Mouse (Mus musculus): ENCODE measurements around the gene Pcnx. TPM values are rescaled to one million over a fixed set of nuclear protein-coding genes. Genes with fewer than 3 reads are reported as not detected.

The Pcnx gene
- polyA plus RNA-seq, 1 experiment from 2014 or later: 12.1 TPM

GRCm38 (mm10) chr12:81915176-81915950 lies 55.5 kb downstream of the Pcnx start:
- H3K4me2 ChIP-seq (replicated peaks): no peak overlapping the region
- peaks cover 34% of the 10 kb centered on the region for H3K36me3 ChIP-seq
- H3K27me3 ChIP-seq: no peaks in the 10 kb centered on the region
- H3K9ac ChIP-seq (replicated peaks): no peak overlapping the region
- ATAC-seq (ENCODE audit: low FRiP score, low read depth): no peak
- 61% methylated on average over 2 of the region's 2 CpGs for WGBS
- no peaks in the 10 kb centered on the region for H3K9me3 ChIP-seq
- H3K4me1 ChIP-seq: no peaks in the 10 kb centered on the region
- no peak overlapping the region for H3K4me3 ChIP-seq
- H3K27ac ChIP-seq (replicated peaks): no peak overlapping the region

- Histone ChIP-seq H3K4me2 (replicated peaks) (no peak overlapping the region), H3K27me3 (no peaks in the 10 kb centered on the region), H3K9ac (replicated peaks) (no peak overlapping the region), H3K9me3 (no peaks in the 10 kb centered on the region), H3K27ac (replicated peaks) (no peak overlapping the region), H3K4me3 (no peak overlapping the region), H3K36me3 (peaks cover 32% of the 10 kb centered on the region), H3K4me1 (no peaks in the 10 kb centered on the region)
- ATAC-seq (ENCODE audit: low FRiP score, low read depth): no peak
- 89% methylated on average over 12 of the region's 12 CpGs for WGBS
These were observed 58.5 kb downstream of the Pcnx start for GRCm38 (mm10) chr12:81918346-81918745.

- Histone ChIP-seq H3K4me2 (replicated peaks) (no peak overlapping the region), H3K9ac (replicated peaks) (no peak overlapping the region)
- 95% methylated on average over 14 of the region's 14 CpGs for WGBS
These were observed 59.1 kb downstream of the Pcnx start for GRCm38 (mm10) chr12:81918886-81919285.

GRCm38 (mm10) chr12:81920027-81920426 lies 60.2 kb downstream of the Pcnx start:
- Histone ChIP-seq H3K4me1 (no peaks in the 10 kb centered on the region), H3K27ac (replicated peaks) (no peak overlapping the region), H3K36me3 (peaks cover 28% of the 10 kb centered on the region), H3K27me3 (no peaks in the 10 kb centered on the region), H3K4me2 (replicated peaks) (no peak overlapping the region), H3K4me3 (no peak overlapping the region), H3K9ac (replicated peaks) (no peak overlapping the region), H3K9me3 (no peaks in the 10 kb centered on the region)
- WGBS: 92% methylated on average over 10 of the region's 10 CpGs
- no peak for ATAC-seq (ENCODE audit: low FRiP score, low read depth)

More at GRCm38 (mm10) chr12:81918886-81919285, 59.1 kb downstream of the Pcnx start:
- no peak for ATAC-seq (ENCODE audit: low FRiP score, low read depth)
- Histone ChIP-seq H3K9me3 (no peaks in the 10 kb centered on the region), H3K4me3 (no peak overlapping the region), H3K27me3 (no peaks in the 10 kb centered on the region), H3K27ac (replicated peaks) (no peak overlapping the region), H3K36me3 (peaks cover 28% of the 10 kb centered on the region), H3K4me1 (no peaks in the 10 kb centered on the region)

DNA sequence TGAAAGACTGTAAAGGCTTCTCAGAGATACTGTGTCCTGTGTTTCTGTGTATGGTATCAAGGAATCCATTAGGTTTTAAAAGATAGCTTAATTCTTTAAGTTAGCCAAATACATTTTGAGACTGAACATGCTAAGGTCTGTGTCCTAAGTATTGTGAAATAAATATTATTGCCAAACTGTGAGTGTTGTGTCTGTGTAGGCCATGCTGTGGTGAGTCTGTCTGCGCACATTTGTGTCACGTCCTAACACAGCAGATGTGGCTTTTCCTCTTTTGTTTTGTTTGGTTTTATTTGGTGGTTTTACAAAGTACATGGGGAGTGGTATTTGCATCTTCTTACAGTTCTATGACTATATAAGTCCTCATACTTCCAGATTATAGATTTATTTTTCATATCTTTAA lies 60.8 kb downstream of the Pcnx start:
- no peak overlapping the region for H3K9ac ChIP-seq (replicated peaks)
- no peak overlapping the region for H3K4me2 ChIP-seq (replicated peaks)
- H3K9me3 ChIP-seq: no peaks in the 10 kb centered on the region
- no peaks in the 10 kb centered on the region for H3K27me3 ChIP-seq
- no peaks in the 10 kb centered on the region for H3K4me1 ChIP-seq
- 92% methylated on average over 2 of the region's 2 CpGs for WGBS
- no peak for ATAC-seq (ENCODE audit: low FRiP score, low read depth)
- H3K27ac ChIP-seq (replicated peaks): no peak overlapping the region
- no peak overlapping the region for H3K4me3 ChIP-seq
- H3K36me3 ChIP-seq: peaks cover 28% of the 10 kb centered on the region

GRCm38 (mm10) chr12:81921785-81922184 lies 62.0 kb downstream of the Pcnx start:
- H3K4me1 ChIP-seq: no peaks in the 10 kb centered on the region
- no peaks in the 10 kb centered on the region for H3K9me3 ChIP-seq
- H3K9ac ChIP-seq (replicated peaks): no peak overlapping the region
- H3K4me3 ChIP-seq: no peak overlapping the region
- 96% methylated on average over 4 of the region's 4 CpGs for WGBS
- H3K27me3 ChIP-seq: no peaks in the 10 kb centered on the region
- no peak for ATAC-seq (ENCODE audit: low FRiP score, low read depth)
- no peak overlapping the region for H3K27ac ChIP-seq (replicated peaks)
- H3K36me3 ChIP-seq: peaks cover 31% of the 10 kb centered on the region
- H3K4me2 ChIP-seq (replicated peaks): no peak overlapping the region

DNA sequence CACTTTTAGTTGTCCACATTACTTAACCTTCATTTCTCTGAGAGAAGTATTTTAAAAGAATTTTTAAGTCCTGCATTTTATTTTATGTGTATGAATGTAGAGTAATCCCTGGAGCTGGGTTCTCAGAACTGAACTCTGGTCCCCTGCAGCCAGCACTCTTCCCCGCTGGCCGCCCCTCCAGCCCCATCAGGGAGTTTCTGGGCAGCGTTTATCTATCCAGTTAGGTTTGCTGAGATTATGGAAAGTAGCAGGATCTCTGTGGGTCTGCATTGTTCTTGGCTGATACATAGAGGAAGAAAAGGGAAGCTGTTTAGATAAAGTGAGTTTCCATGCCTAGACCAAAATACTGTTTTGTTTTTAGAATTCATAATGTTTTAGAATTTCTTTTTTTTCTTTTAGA lies 63.0 kb downstream of the Pcnx start:
- no peak for ATAC-seq (ENCODE audit: low FRiP score, low read depth)
- Histone ChIP-seq H3K36me3 (peaks cover 24% of the 10 kb centered on the region), H3K4me1 (no peaks in the 10 kb centered on the region; the same call in 1 of the 2 replicates), H3K27ac (replicated peaks) (no peak overlapping the region), H3K27me3 (no peaks in the 10 kb centered on the region), H3K9me3 (no peaks in the 10 kb centered on the region), H3K4me3 (no peak overlapping the region), H3K9ac (replicated peaks) (no peak overlapping the region), H3K4me2 (replicated peaks) (no peak overlapping the region)
- 46% methylated on average over 3 of the region's 3 CpGs for WGBS

DNA sequence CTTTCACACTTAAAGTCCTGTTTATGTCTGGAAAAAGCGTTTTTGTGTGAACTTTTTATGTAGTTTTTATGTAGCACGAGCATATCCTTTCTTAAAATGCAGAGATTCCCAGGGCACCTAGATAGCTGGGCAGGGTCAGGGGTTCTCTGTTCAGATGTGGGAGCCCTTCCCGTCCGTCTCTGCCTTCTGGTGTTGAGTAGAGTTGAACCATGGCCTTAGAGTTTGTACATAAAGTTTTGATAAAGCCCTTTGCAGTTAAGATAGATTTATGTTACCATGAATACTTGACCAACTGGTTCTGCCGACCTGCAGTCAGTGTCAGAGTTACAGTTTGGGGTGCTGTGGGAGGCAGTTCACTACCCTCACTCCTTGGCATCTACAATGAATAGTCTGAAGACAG lies 67.3 kb downstream of the Pcnx start:
- H3K4me2 ChIP-seq (replicated peaks): no peak overlapping the region
- H3K4me3 ChIP-seq: no peak overlapping the region
- 0 out of 2 replicates have a peak, but pooled peaks cover 3% of the 10 kb centered on the region for H3K36me3 ChIP-seq
- no peak overlapping the region for H3K9ac ChIP-seq (replicated peaks)
- ATAC-seq (ENCODE audit: low FRiP score, low read depth): no peak
- no peaks in the 10 kb centered on the region for H3K27me3 ChIP-seq
- H3K9me3 ChIP-seq: no peaks in the 10 kb centered on the region
- H3K27ac ChIP-seq (replicated peaks): no peak overlapping the region
- 89% methylated on average over 5 of the region's 5 CpGs for WGBS
- peaks cover 3% of the 10 kb centered on the region; the same call in 1 of the 2 replicates for H3K4me1 ChIP-seq

GRCm38 (mm10) chr12:81927643-81928381 lies 68.0 kb downstream of the Pcnx start:
- ATAC-seq (ENCODE audit: low FRiP score, low read depth): no peak
- Histone ChIP-seq H3K27me3 (no peaks in the 10 kb centered on the region), H3K27ac (replicated peaks) (no peak overlapping the region), H3K36me3 (0 out of 2 replicates have a peak, but pooled peaks cover 3% of the 10 kb centered on the region), H3K9ac (replicated peaks) (no peak overlapping the region), H3K4me3 (no peak overlapping the region), H3K4me2 (replicated peaks) (no peak overlapping the region), H3K4me1 (peaks cover 3% of the 10 kb centered on the region; the same call in 1 of the 2 replicates), H3K9me3 (no peaks in the 10 kb centered on the region)
- 88% methylated on average over 19 of the region's 19 CpGs for WGBS

DNA sequence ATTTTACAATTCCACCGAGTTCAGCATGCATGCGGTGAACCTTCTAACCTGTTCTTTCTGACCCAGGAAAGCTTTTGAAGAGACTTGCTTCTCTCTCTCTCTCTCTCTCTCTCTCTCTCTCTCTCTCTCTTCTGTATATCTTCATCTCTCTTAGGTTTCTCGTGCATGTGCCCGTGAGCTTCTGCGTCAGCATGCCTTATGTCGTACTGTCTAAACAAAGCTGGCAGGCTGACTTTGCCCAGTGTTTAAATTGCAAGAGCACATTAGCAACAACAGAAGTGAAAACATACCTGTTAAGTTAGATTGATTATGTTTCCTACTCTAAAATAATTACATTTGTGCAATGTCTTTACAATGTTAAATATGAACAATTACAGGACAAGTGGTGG lies 68.6 kb downstream of the Pcnx start:
- H3K27me3 ChIP-seq: no peaks in the 10 kb centered on the region
- no peak overlapping the region for H3K4me2 ChIP-seq (replicated peaks)
- ATAC-seq (ENCODE audit: low FRiP score, low read depth): no peak
- no peaks in the 10 kb centered on the region for H3K9me3 ChIP-seq
- H3K9ac ChIP-seq (replicated peaks): no peak overlapping the region
- 87% methylated on average over 6 of the region's 6 CpGs for WGBS
- no peak overlapping the region for H3K27ac ChIP-seq (replicated peaks)
- H3K4me3 ChIP-seq: no peak overlapping the region
- peaks cover 3% of the 10 kb centered on the region; the same call in 1 of the 2 replicates for H3K4me1 ChIP-seq
- H3K36me3 ChIP-seq: peaks cover 5% of the 10 kb centered on the region; the same call in 1 of the 2 replicates

- Histone ChIP-seq H3K4me1 (peaks cover 6% of the 10 kb centered on the region; the same call in 1 of the 2 replicates), H3K4me2 (replicated peaks) (no peak overlapping the region), H3K36me3 (peaks cover 5% of the 10 kb centered on the region; the same call in 1 of the 2 replicates), H3K27me3 (no peaks in the 10 kb centered on the region), H3K9ac (replicated peaks) (no peak overlapping the region), H3K9me3 (no peaks in the 10 kb centered on the region), H3K4me3 (no peak overlapping the region), H3K27ac (replicated peaks) (no peak overlapping the region)
- 82% methylated on average over 13 of the region's 13 CpGs for WGBS
- no peak for ATAC-seq (ENCODE audit: low FRiP score, low read depth)
These were observed 72.2 kb downstream of the Pcnx start for GRCm38 (mm10) chr12:81932015-81932414.

GRCm38 (mm10) chr12:81933430-81933829 lies 73.6 kb downstream of the Pcnx start:
- no peak overlapping the region for H3K4me2 ChIP-seq (replicated peaks)
- H3K27me3 ChIP-seq: no peaks in the 10 kb centered on the region
- H3K36me3 ChIP-seq: peaks cover 5% of the 10 kb centered on the region; the same call in 1 of the 2 replicates
- no peak overlapping the region for H3K27ac ChIP-seq (replicated peaks)
- no peak overlapping the region for H3K9ac ChIP-seq (replicated peaks)
- WGBS: 93% methylated on average over 5 of the region's 5 CpGs
- 0 out of 2 replicates have a peak, but pooled peaks cover 3% of the 10 kb centered on the region for H3K4me1 ChIP-seq
- H3K9me3 ChIP-seq: no peaks in the 10 kb centered on the region
- ATAC-seq (ENCODE audit: low FRiP score, low read depth): no peak
- no peak overlapping the region for H3K4me3 ChIP-seq

All from midbrain, embryonic 12.5 days (tissue).